Mouse (Mus musculus): Measurements from ENCODE around the gene Atp6v1d.
A peak's percentile ranks its signal among the peaks of the same experiment; 100 is the strongest.

Gene Atp6v1d

DNA sequence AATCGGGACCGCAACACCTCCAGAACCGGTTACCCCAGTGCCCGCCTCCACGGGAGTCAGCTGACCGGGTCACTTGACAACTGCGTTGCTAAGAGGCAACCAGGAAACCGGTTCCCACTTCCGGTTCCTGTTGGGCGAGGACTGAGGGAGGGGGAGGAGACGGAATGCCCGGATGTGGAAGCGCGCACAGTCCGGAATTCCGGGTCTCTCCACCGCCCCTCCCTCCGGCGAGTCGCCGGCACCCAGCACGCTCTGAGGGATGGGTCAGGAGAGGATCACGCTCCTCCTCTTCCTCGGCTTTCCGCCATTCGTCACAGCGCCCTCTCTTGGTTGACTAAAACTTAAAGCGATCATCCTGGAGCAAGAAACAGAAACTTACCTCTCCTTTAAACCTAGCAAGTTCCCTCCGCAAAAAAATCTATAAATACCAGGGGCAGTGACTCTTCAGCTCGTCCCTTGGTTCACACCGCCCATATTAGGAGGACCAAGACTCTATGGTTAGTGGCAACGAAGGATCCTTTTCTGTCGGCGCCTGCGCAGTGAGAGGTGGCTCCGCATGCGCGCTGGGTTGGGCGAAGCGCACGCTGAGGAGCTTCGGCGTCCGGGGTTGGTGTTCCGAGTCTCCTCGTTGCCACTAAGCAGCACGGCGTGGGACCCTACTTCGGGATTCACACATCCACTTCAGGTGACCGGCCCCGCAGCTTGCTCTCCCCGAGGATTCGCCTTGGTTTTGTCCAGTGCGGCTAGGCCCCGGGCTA lies at the start of gene Atp6v1d, which contains the start of gene Eif2s1:
Atp6v1d (minus strand) TSS at position 143 of the 758 bp plus-strand sequence.
Eif2s1 (plus strand) TSS at position 324 of the 758 bp plus-strand sequence.
- DNase-seq (ENCODE audit: low spot score) = peak; percentile 99

GRCm38 (mm10) chr12:78910684-78911461 lies 49.4 kb upstream of the Atp6v1d start:
- DNase-seq (ENCODE audit: low spot score) = no peak

GRCm38 (mm10) chr12:78908081-78908605 lies 46.7 kb upstream of the Atp6v1d start:
- no peak for DNase-seq (ENCODE audit: low spot score)

- peak; percentile 83 for DNase-seq (ENCODE audit: low spot score)
Observed at GRCm38 (mm10) chr12:78906707-78907162, 45.3 kb upstream of the Atp6v1d start, which contains the start of gene Plek2. TSS of gene Plek2 (minus strand) at chr12:78906964.

- no peak for DNase-seq (ENCODE audit: low spot score)
Observed at GRCm38 (mm10) chr12:78904499-78904898, 43.1 kb upstream of the Atp6v1d start.

GRCm38 (mm10) chr12:78903313-78903712 lies 41.9 kb upstream of the Atp6v1d start:
- no peak for DNase-seq (ENCODE audit: low spot score)

- peak; percentile 10 for DNase-seq (ENCODE audit: low spot score)
Observed at GRCm38 (mm10) chr12:78901467-78901866, 40.0 kb upstream of the Atp6v1d start.

DNA sequence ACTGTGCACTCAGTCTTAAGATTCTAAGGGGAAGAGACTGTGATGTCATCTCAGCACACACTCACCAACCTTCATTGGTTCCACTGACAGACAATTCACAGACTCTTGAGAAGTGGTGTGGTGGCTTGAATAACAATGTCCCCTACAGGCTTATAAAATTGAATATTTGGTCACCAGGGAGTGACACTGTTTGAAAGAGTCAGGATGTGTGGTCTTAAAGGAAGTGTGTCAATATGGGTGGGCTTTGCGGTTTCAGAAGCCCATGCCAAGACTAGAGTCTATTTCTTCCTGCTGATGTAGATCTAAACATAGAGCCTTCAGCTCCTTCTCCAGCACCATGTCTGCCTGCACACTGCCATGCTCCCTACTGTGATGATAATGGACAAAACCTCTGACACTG lies 36.4 kb upstream of the Atp6v1d start:
- no peak for DNase-seq (ENCODE audit: low spot score)

DNA sequence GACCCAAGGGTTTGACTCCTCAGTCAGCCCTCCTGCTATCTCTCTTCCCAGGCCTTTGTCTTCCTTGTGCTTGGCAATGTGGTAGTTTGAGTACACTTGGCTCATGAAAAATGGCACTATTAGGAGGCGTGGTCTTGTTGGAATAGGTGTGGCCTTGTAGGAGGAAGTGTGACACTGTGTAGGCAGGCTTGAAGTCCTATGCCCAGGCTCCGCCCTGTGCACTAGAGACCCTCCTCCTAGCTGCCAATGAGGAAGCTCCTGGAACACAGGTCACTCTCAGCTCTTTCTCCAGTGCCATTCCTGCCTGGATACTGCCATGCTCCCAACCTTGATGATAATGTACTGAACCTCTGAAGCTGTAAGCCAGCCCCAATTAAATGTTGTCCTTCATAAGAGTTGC lies 29.7 kb upstream of the Atp6v1d start:
- no peak for DNase-seq (ENCODE audit: low spot score)

- DNase-seq (ENCODE audit: low spot score) = no peak
Observed at GRCm38 (mm10) chr12:78890062-78890461, 28.6 kb upstream of the Atp6v1d start.

DNA sequence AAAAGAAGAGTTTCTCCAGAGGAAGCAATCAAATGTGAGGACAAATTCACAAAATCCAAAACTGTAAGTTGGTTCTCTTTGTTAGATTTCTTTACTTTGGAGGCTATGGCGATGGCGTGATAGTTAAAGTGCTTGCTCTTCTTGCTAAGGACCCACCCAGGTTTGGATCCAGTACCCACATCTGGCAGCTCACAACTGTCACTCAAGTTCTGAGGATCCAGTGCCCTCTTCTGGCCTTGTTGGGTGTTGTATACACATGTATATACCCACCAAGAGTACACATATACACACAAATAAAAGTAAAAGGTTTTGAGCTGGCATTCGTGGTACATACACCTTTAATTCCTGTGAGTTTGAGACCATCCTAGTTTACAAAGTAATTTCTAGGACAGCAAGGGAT lies 13.1 kb upstream of the Atp6v1d start:
- DNase-seq (ENCODE audit: low spot score) = no peak

DNA sequence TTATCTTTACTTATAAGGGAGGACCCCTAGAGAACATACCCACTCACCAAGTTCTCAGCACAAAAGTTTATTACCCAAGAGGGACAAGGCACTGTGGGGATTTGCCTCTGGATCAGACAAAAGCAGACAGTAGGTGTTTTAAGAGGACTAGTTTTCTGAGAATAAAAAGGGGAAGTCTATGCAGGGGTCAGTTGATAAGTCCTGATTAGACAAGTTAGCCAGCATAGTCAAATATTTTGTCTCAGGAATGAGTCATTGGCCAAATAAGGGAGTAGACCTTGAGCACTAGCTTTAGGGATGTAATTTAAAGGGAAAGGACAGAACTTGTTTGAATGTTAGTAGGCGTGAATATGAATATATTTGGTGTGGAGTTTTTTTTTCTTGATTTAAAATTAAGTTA lies 6.7 kb upstream of the Atp6v1d start:
- no peak for DNase-seq (ENCODE audit: low spot score)

- DNase-seq (ENCODE audit: low spot score) = no peak
Observed at GRCm38 (mm10) chr12:78865434-78865833, 4.0 kb upstream of the Atp6v1d start.

- no peak for DNase-seq (ENCODE audit: low spot score)
Observed at GRCm38 (mm10) chr12:78862254-78862730, 854 bp upstream of the Atp6v1d start.

GRCm38 (mm10) chr12:78860921-78861495 lies 430 bp downstream of the Atp6v1d start:
- DNase-seq (ENCODE audit: low spot score) = no peak

DNA sequence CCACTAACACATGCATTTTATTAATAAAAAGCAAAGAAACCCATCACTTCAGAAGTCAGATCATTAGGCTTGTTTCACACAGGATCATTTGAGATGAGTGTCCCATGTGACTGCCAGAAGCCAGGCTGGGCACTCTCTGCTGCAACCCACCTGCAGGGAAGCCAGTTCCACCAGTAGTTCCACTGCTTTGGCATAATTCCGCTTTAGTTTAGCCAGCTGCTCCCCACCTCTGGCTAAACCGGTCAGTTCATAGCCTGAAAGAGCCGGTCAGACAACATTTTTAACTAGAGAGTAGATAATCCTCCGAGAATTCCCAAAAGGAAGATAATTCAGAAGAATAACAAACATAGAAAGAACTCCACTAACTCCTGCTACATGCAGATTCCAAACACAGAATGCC lies 13.2 kb downstream of the Atp6v1d start:
- DNase-seq (ENCODE audit: low spot score) = no peak

- DNase-seq (ENCODE audit: low spot score) = no peak
Observed at GRCm38 (mm10) chr12:78842429-78842828, 19.0 kb downstream of the Atp6v1d start.

GRCm38 (mm10) chr12:78839906-78840305 lies 21.5 kb downstream of the Atp6v1d start:
- DNase-seq (ENCODE audit: low spot score) = no peak

DNA sequence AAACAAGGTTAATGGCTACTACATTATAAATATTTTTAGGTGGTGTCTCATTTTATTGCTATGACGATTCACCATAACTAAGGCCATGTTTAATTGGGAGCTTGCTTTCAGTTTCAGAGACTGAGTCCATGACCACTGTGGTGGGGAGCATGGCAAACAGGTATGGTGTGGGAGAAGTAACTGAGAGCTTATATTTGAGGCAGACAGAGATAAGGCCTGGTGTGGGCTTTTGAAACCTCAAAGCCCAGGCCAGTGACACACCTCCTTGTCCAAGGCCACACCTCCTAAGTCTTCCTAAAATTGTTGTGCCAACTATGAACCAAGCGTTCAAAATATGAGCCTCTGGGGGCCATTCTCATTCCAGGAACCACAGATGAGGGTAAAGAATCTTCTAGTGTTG lies 26.9 kb downstream of the Atp6v1d start:
- DNase-seq (ENCODE audit: low spot score) = no peak

- peak; percentile 12 for DNase-seq (ENCODE audit: low spot score)
Observed at GRCm38 (mm10) chr12:78814437-78814836, 47.0 kb downstream of the Atp6v1d start.

GRCm38 (mm10) chr12:78801836-78802235 lies 59.6 kb downstream of the Atp6v1d start:
- DNase-seq (ENCODE audit: low spot score) = no peak

DNA sequence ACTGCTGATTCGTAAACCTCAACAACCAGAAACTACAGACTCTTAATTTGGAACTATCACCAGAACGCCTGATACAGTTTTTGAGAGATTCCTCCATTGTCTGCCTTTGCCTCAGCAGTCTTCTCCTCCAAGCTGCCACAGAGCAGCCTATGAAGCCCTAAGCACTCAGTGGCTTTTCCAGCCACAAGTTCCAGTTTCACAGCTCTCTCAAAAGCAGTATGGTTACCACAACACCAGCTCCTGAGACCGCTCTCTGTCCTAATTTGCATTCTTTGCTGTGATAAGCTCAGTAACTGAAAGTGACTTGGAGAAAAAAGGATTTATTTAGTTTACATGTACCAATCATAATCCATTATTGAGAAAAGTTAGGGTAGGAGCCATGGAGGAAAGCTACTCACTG lies 61.4 kb downstream of the Atp6v1d start:
- no peak for DNase-seq (ENCODE audit: low spot score)
